Mouse (Mus musculus) 3134 (cell line): ENCODE measurements at regions not wholly inside any gene's neighbourhood (a gene's known extent, or its start where the extent isn't known, plus 50 kb on each side); places are given as distances from the start of the nearest gene placed in this dataset.

Experiments
- DNase-seq: peaks from one replicate; pipeline ENCODE4 v3.0.0-alpha.2; 2011; ENCODE audit warnings: low spot score; ENCODE audit not compliant: insufficient read length; ENCODE audit errors: extremely low read depth

GRCm38 (mm10) chr8:18536059-18536458 lies 442.0 kb downstream of the Defb40 start:
- no peak for DNase-seq

DNA sequence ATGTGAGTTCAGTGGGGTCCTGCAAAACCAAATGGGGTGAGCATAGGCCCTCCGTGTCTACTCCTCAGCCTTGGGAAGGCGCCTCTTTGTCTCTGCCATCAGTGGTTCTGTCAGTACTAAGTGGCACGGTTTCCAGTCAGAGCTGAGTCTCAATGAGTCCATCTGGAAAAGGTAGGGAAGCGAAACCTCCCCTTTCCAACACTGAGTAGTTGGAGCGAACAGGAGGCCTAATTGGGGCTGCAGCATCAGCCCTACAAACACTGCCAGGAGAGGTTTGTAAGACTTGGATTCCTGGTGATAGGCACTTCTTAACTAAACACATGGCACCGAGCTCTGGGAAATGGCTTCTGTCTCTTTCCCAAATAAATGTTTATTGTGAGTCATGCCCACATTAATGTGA lies 449.9 kb downstream of the Defb40 start:
- DNase-seq = no peak

DNA sequence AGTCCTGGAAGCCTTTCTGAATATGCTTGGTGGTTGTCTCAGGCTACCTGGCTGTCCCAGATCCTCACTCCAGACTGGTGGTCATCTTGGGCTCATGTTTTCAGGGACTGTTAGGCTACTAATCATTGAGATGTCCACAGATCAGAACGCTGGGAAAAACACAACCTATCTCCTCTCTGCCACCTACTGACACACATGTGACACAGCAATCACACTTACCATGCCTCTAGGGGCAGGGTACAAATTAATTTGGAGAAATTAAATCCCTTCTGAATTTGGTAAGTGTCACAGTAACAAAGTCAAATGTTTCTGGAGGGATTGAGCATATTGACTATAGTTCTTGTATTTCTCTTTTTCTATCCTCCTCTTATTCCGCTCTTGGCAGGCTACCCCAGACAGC lies 465.6 kb downstream of the Defb40 start:
- DNase-seq = no peak

DNA sequence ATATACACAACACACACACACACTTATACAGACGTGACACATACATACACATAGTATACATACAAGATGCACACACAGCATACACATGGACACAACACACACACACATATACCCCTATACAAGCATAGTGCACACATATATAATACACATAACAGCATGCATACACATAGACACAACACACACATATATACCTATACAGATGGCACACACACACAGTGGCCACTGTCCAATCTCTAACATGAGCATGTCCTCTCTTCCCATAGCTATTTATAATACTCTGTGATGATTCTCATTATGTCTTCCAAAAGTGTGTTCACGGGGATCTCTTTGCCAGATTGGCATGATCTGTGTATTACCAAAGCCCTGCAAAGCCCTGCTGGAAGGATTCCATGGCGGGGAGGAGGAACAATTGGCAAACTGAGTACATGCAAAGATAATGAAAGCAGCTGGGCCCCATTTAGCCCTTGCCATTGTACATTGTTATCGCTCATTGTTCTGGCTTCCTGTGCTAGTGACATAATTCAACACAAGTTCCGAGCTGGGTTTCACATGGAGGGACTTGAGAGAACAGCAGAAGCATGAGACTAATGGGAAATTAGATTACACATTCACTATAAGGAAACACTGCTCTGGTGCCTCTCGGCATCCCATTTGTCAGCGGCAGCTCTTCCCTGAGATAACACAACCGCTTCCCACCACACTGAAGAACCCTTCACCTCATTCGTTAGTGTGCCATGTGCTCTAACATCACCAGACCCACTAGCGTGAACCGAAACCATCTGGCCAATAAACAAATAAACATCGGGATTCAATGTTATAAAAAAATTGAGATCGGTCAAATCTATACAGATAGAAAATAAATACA lies 471.7 kb downstream of the Defb40 start:
- DNase-seq = no peak

DNA sequence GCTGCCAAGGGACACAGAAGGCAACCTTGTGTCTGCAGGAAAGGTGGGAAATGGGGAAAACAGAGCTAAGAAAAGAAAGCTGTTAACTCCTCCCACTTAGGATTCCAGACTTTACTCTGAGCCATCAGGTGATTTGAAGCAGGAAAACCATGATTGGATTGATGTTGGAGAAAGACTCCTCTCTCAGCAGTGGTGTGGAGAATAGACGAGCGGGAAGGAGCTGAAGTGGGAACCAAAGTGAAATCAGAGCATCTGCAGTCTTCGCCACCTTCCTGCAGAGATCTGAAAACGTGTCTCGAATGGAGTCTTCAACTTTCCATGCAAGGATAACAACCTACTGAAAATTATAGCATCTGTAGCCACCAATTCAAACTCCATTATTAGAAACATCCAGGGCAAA lies 487.4 kb downstream of the Defb40 start:
- DNase-seq = no peak

DNA sequence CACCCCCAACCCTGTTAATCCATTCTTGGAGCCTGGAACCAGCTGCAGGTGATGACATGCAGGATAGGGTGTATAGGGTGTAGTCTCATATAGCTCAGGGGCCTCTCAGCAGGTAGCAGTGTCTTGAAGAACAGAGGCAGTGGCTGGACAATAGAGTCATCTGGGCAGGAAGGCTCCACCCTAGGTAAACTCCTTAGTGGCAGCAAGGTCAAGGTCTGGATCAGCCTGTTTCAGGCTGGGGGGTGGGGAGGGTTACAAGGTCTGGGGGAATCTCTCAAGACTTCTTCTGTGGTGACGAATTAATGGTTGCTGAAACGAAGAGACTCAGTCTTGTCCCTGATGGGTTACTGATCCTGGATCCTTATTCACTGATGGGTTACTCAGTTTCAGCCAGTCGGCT lies 498.0 kb downstream of the Defb40 start:
- DNase-seq = no peak

DNA sequence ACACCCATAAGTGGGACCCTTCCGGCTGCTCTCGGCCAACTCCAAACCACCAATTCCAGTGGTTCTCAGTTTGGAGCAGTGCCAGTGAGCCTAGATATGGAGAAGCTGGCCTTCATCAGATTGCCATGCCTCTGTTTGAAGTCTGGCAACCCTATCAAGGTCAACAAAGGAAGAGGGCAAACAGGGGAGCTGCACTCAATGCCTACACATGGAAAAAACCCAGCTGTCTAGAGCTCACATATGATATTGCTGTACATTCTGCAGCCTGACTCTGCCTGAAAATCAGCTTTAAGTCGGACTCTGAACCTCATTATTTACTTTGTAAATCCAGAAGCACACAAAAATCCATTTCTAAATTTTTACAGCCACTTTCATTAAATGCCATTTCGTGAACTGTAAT lies 499.9 kb downstream of the Defb40 start:
- no peak for DNase-seq

GRCm38 (mm10) chr8:18467511-18467910 lies 510.5 kb downstream of the Defb40 start:
- no peak for DNase-seq

DNA sequence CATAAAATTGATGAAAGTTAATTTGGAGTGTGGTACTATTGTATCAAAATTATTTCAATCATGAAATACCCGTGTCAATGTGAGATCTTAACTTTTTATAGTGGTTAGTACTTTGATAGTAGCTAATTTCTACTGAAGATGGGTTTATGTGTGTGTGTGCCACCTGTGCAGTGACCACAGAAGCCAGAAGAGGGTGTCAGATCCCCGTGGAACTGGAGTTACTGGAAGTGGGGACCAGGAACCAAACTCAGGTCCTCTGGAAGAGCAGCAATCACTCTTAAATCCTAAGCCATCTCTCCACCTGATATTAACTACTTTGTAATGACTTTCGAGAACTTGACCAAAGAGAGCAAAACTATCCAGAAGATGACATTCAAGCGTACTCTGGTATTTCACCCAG lies 517.4 kb downstream of the Defb40 start:
- DNase-seq = no peak

- no peak for DNase-seq
These were observed 520.6 kb downstream of the Defb40 start for GRCm38 (mm10) chr8:18457470-18457869.

DNA sequence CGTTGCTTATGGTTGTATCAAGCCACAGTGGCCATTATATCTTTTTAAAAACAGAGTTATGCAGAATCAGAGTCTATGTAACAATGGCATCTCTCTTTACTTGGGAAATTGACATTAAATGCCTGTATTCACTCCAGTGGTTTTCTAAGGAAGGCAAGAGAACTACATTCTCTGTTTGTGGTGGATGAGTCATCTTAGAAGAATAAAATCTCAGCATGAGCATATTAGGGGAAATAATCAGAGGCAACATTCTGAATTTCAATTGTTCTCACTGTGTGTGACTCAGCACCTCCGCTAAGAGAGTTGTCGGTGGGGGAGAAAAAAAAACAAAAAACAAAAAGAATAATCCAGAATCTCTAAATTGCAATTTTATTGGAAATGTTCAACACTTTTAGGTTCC lies 529.0 kb downstream of the Defb40 start:
- peak; percentile 19 for DNase-seq

- DNase-seq = no peak
These were observed 535.8 kb downstream of the Defb40 start for GRCm38 (mm10) chr8:18442212-18442611.

GRCm38 (mm10) chr8:18422846-18423245 lies 555.2 kb downstream of the Defb40 start:
- DNase-seq = no peak

DNA sequence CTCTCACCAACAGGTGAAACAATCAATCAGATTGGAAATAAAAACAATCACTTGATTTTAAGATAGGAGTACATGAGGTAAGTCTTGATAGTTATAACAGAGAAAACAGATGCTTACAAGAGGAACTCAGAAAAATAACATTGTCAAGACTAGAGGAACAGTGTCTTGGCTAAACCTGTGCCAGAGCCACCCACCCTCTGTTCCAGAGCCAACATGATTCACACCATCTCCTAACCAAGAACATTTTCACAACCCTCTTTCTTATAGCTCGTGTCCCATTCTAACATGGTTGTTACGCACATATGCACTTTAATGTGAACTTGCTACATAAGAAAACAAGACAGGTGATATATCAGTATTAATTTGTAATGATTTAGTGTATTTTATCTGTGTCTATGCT lies 565.6 kb downstream of the Defb40 start:
- DNase-seq = no peak

DNA sequence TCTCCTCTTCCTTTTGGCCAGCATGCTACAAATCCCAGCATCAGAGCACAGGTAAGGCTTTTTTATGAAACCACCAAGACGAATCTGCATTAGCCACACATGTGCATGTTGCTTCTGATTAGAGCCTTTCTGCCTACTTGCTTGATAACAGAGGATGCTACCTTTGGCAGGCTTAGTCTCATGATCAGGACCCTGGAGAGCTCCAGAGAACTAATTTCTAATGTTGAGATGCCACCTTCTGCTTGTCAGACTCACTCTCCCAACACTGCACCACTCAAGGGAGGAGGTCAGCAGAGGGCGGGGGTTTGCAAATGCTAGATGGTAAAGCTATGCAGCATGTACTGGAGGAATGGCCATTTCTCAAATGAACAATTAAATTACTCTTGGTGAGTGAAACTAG lies 571.6 kb downstream of the Defb40 start:
- DNase-seq = no peak

- no peak for DNase-seq
These were observed 589.7 kb downstream of the Defb40 start for GRCm38 (mm10) chr8:18388353-18388752.

- no peak for DNase-seq
These were observed 596.4 kb downstream of the Defb40 start for GRCm38 (mm10) chr8:18381615-18382178.

- DNase-seq = no peak
These were observed 629.3 kb downstream of the Defb40 start for GRCm38 (mm10) chr8:18348716-18349115.

- no peak for DNase-seq
These were observed 631.8 kb downstream of the Defb40 start for GRCm38 (mm10) chr8:18346248-18346647.

GRCm38 (mm10) chr8:18345322-18345721 lies 632.7 kb downstream of the Defb40 start:
- DNase-seq = no peak

DNA sequence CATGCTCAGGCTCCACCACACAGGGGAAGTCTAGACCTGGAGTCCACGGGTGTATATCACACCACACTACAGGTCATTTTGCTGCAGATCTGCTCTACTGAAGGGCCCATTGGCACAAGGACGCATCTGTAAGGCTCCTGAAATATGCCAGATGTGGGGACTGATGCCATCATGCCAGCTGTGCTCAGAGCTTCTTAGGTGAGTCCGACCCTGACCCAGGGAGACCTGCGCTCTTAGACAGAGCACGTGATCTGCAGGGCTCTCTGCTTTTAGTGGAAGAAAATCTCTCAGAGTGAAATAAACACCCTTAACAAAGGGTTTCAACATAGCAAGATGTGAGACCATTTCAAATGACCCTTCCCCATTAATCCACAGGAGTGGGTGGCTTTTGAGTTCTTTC lies 633.2 kb downstream of the Defb40 start:
- no peak for DNase-seq

- no peak for DNase-seq
These were observed 642.5 kb downstream of the Defb40 start for GRCm38 (mm10) chr8:18335576-18335975.
